Mouse (Mus musculus): ENCODE data around the gene Tbc1d8. TPM values are rescaled to one million over a fixed set of nuclear protein-coding genes. Genes with fewer than 3 reads are reported as not detected.
A peak's percentile ranks its signal among the peaks of the same experiment; 100 is the strongest.

The Tbc1d8 gene
- polyA plus RNA-seq, 1 experiment from 2014 or later, result 9.3 TPM

- Histone ChIP-seq H3K27ac (no peak overlapping the region), H3K4me1 (peaks cover 18% of the 10 kb centered on the region), H3K36me3 (no peaks in the 10 kb centered on the region), H3K9me3 (no peaks in the 10 kb centered on the region), H3K9ac (no peak overlapping the region), H3K27me3 (no peaks in the 10 kb centered on the region), H3K4me2 (no peak overlapping the region), H3K4me3 (no peak overlapping the region)
- no peak for ATAC-seq (ENCODE audit: insufficient number of reproducible peaks, low FRiP score, low TSS enrichment, low read depth)
- WGBS, result 83% methylated on average over 6 of the region's 6 CpGs
Measured at GRCm38 (mm10) chr1:39441686-39442085, 36.9 kb downstream of the Tbc1d8 start.

GRCm38 (mm10) chr1:39439661-39440548 lies 38.6 kb downstream of the Tbc1d8 start:
- no peaks in the 10 kb centered on the region for H3K36me3 ChIP-seq
- no peaks in the 10 kb centered on the region for H3K27me3 ChIP-seq
- H3K9ac ChIP-seq, result no peak overlapping the region
- H3K4me1 ChIP-seq, result peaks cover 8% of the 10 kb centered on the region
- ATAC-seq (ENCODE audit: insufficient number of reproducible peaks, low FRiP score, low TSS enrichment, low read depth), result no peak
- no peaks in the 10 kb centered on the region for H3K9me3 ChIP-seq
- H3K4me3 ChIP-seq, result no peak overlapping the region
- no peak overlapping the region for H3K27ac ChIP-seq
- 71% methylated on average over 12 of the region's 12 CpGs for WGBS
- H3K4me2 ChIP-seq, result no peak overlapping the region

- ATAC-seq (ENCODE audit: insufficient number of reproducible peaks, low FRiP score, low TSS enrichment, low read depth), result no peak
- H3K27me3 ChIP-seq, result no peaks in the 10 kb centered on the region
Measured at GRCm38 (mm10) chr1:39438629-39439028, 39.9 kb downstream of the Tbc1d8 start.

GRCm38 (mm10) chr1:39434264-39434663 lies 44.3 kb downstream of the Tbc1d8 start:
- no peak for ATAC-seq (ENCODE audit: insufficient number of reproducible peaks, low FRiP score, low TSS enrichment, low read depth)
- no peak overlapping the region for H3K4me2 ChIP-seq
- H3K27ac ChIP-seq, result no peak overlapping the region
- H3K27me3 ChIP-seq, result no peaks in the 10 kb centered on the region
- WGBS, result 67% methylated on average over 6 of the region's 6 CpGs
- H3K4me3 ChIP-seq, result no peak overlapping the region
- no peaks in the 10 kb centered on the region for H3K9me3 ChIP-seq
- H3K9ac ChIP-seq, result no peak overlapping the region
- H3K36me3 ChIP-seq, result no peaks in the 10 kb centered on the region
- no peaks in the 10 kb centered on the region for H3K4me1 ChIP-seq

More at GRCm38 (mm10) chr1:39438629-39439028, 39.9 kb downstream of the Tbc1d8 start:
- Histone ChIP-seq H3K4me3 (no peak overlapping the region), H3K27ac (no peak overlapping the region), H3K9ac (no peak overlapping the region), H3K4me1 (peaks cover under 1% of the 10 kb centered on the region), H3K36me3 (no peaks in the 10 kb centered on the region), H3K4me2 (no peak overlapping the region), H3K9me3 (no peaks in the 10 kb centered on the region)

- no peak overlapping the region for H3K4me2 ChIP-seq
- no peak overlapping the region for H3K9ac ChIP-seq
- ATAC-seq (ENCODE audit: insufficient number of reproducible peaks, low FRiP score, low TSS enrichment, low read depth), result no peak
- H3K9me3 ChIP-seq, result no peaks in the 10 kb centered on the region
- no peak overlapping the region for H3K4me3 ChIP-seq
- WGBS, result 67% methylated on average over 9 of the region's 9 CpGs
- no peaks in the 10 kb centered on the region for H3K36me3 ChIP-seq
- no peaks in the 10 kb centered on the region for H3K4me1 ChIP-seq
- H3K27me3 ChIP-seq, result no peaks in the 10 kb centered on the region
- H3K27ac ChIP-seq, result no peak overlapping the region
Measured at GRCm38 (mm10) chr1:39430020-39430419, 48.5 kb downstream of the Tbc1d8 start.

GRCm38 (mm10) chr1:39429015-39429414 lies 49.5 kb downstream of the Tbc1d8 start:
- ATAC-seq (ENCODE audit: insufficient number of reproducible peaks, low FRiP score, low TSS enrichment, low read depth), result no peak
- Histone ChIP-seq H3K36me3 (no peaks in the 10 kb centered on the region), H3K27me3 (no peaks in the 10 kb centered on the region), H3K27ac (no peak overlapping the region), H3K9me3 (no peaks in the 10 kb centered on the region), H3K4me1 (no peaks in the 10 kb centered on the region), H3K4me3 (no peak overlapping the region), H3K9ac (no peak overlapping the region), H3K4me2 (no peak overlapping the region)
- 92% methylated on average over 5 of the region's 5 CpGs for WGBS

GRCm38 (mm10) chr1:39428280-39428679 lies 50.3 kb downstream of the Tbc1d8 start:
- H3K27ac ChIP-seq, result no peak overlapping the region
- no peaks in the 10 kb centered on the region for H3K27me3 ChIP-seq
- H3K9me3 ChIP-seq, result no peaks in the 10 kb centered on the region
- ATAC-seq (ENCODE audit: insufficient number of reproducible peaks, low FRiP score, low TSS enrichment, low read depth), result no peak
- H3K36me3 ChIP-seq, result no peaks in the 10 kb centered on the region
- WGBS, result 76% methylated on average over 4 of the region's 4 CpGs
- H3K4me1 ChIP-seq, result 0 out of 2 replicates have a peak, but pooled peaks cover 2% of the 10 kb centered on the region
- H3K4me2 ChIP-seq, result no peak overlapping the region
- no peak overlapping the region for H3K4me3 ChIP-seq
- H3K9ac ChIP-seq, result no peak overlapping the region

GRCm38 (mm10) chr1:39425497-39425896 lies 53.1 kb downstream of the Tbc1d8 start:
- Histone ChIP-seq H3K36me3 (no peaks in the 10 kb centered on the region), H3K4me2 (no peak overlapping the region), H3K4me3 (no peak overlapping the region), H3K9ac (no peak overlapping the region), H3K27me3 (no peaks in the 10 kb centered on the region), H3K9me3 (no peaks in the 10 kb centered on the region), H3K27ac (no peak overlapping the region), H3K4me1 (0 out of 2 replicates have a peak, but pooled peaks cover 2% of the 10 kb centered on the region)
- 81% methylated on average over 9 of the region's 9 CpGs for WGBS
- ATAC-seq (ENCODE audit: insufficient number of reproducible peaks, low FRiP score, low TSS enrichment, low read depth), result no peak

GRCm38 (mm10) chr1:39420987-39421386 lies 57.6 kb downstream of the Tbc1d8 start:
- Histone ChIP-seq H3K36me3 (no peaks in the 10 kb centered on the region), H3K9me3 (no peaks in the 10 kb centered on the region), H3K27me3 (no peaks in the 10 kb centered on the region), H3K27ac (no peak overlapping the region), H3K4me3 (no peak overlapping the region), H3K4me2 (no peak overlapping the region), H3K4me1 (peaks cover 12% of the 10 kb centered on the region), H3K9ac (no peak overlapping the region)
- 91% methylated on average over 6 of the region's 6 CpGs for WGBS
- ATAC-seq (ENCODE audit: insufficient number of reproducible peaks, low FRiP score, low TSS enrichment, low read depth), result no peak

- H3K9ac ChIP-seq, result no peak overlapping the region
- no peaks in the 10 kb centered on the region for H3K27me3 ChIP-seq
- ATAC-seq (ENCODE audit: insufficient number of reproducible peaks, low FRiP score, low TSS enrichment, low read depth), result no peak
- H3K4me2 ChIP-seq, result no peak overlapping the region
- peaks cover 12% of the 10 kb centered on the region for H3K4me1 ChIP-seq
- no peak overlapping the region for H3K4me3 ChIP-seq
- H3K9me3 ChIP-seq, result no peaks in the 10 kb centered on the region
- H3K36me3 ChIP-seq, result no peaks in the 10 kb centered on the region
- WGBS, result 76% methylated on average over 9 of the region's 9 CpGs
- H3K27ac ChIP-seq, result no peak overlapping the region
Measured at GRCm38 (mm10) chr1:39418852-39419251, 59.7 kb downstream of the Tbc1d8 start.

- no peaks in the 10 kb centered on the region for H3K9me3 ChIP-seq
- no peaks in the 10 kb centered on the region for H3K27me3 ChIP-seq
- no peak overlapping the region for H3K9ac ChIP-seq
- WGBS, result 6% methylated on average over 12 of the region's 12 CpGs
- peaks cover 10% of the 10 kb centered on the region for H3K4me1 ChIP-seq
- H3K4me3 ChIP-seq, result no peak overlapping the region
- no peak overlapping the region for H3K4me2 ChIP-seq
- no peak for ATAC-seq (ENCODE audit: insufficient number of reproducible peaks, low FRiP score, low TSS enrichment, low read depth)
- H3K36me3 ChIP-seq, result no peaks in the 10 kb centered on the region
- H3K27ac ChIP-seq, result peak overlapping the region; percentile 58
Measured at GRCm38 (mm10) chr1:39417817-39418216, 60.7 kb downstream of the Tbc1d8 start.

GRCm38 (mm10) chr1:39410085-39410821 lies 68.3 kb downstream of the Tbc1d8 start:
- Histone ChIP-seq H3K9ac (no peak overlapping the region), H3K27me3 (no peaks in the 10 kb centered on the region), H3K36me3 (no peaks in the 10 kb centered on the region), H3K27ac (no peak overlapping the region), H3K4me3 (no peak overlapping the region), H3K9me3 (no peaks in the 10 kb centered on the region), H3K4me2 (no peak overlapping the region), H3K4me1 (no peaks in the 10 kb centered on the region; the same call in 1 of the 2 replicates)
- WGBS, result 53% methylated on average over 19 of the region's 19 CpGs
- ATAC-seq (ENCODE audit: insufficient number of reproducible peaks, low FRiP score, low TSS enrichment, low read depth), result no peak

Data from limb, embryonic 15.5 days (tissue).